Mouse (Mus musculus) E14TG2a.4 (cell line): ENCODE measurements at regions not wholly inside any gene's neighbourhood (a gene's known extent, or its start where the extent isn't known, plus 50 kb on each side); places are given as distances from the start of the nearest gene placed in this dataset.
"Not testable (repeated sequence)": the region's sequence is repeated elsewhere in the genome, so short reads cannot be mapped to it uniquely, and the experiment has no call there.

Experiments used
- CTCF ChIP-seq: conservative IDR thresholded peaks from 2 replicates; pipeline ENCODE4 v1.5.1; 2014; ENCODE audit warnings: low read length
- NANOG ChIP-seq: IDR thresholded peaks from 2 replicates; pipeline ENCODE4 v1.6.1; 2014; ENCODE audit warnings: borderline replicate concordance, low read length, mixed read lengths
- POU5F1 ChIP-seq: IDR thresholded peaks from 2 replicates; pipeline ENCODE4 v1.6.1; 2014; ENCODE audit warnings: low read length, borderline replicate concordance

DNA sequence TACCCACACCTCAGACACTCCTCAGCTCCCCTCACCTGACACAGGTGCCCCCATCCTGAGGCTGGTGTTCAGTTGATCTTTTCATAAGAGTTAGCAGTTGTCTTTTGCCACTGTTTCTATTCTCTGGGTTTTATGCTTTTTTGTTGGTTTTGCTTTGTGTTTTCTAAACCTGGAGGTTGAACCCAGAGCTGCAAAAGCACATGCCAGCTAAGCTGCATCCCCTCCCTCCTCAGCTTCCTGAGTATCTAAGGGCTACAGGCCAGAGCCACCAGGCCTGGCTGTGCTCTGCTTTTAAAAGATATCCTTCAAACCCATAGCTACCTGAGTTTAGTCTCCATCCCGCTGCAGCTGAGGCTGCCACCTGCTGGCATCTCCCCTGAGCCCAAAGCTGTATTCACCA is 140.1 kb downstream of the Tcp10c start:
- TF ChIP-seq CTCF, POU5F1, NANOG: not testable (repeated sequence)
